Mouse (Mus musculus) bone marrow, adult 2 months (tissue): ENCODE measurements around the gene Tenm3.

Source experiments
- CTCF ChIP-seq: fragments of 200-500 bp; IDR thresholded peaks from 2 replicates; pipeline ENCODE4 v1.5.1; 2011; ENCODE audit warnings: low read length, control low read depth; ENCODE audit not compliant: control insufficient read depth, insufficient read depth
- POLR2A ChIP-seq: fragments of 200-500 bp; IDR thresholded peaks from 2 replicates; pipeline ENCODE4 v1.6.1; 2011; ENCODE audit warnings: low read depth, mild to moderate bottlenecking, control low read depth, low read length, borderline replicate concordance; ENCODE audit not compliant: control insufficient read depth

DNA sequence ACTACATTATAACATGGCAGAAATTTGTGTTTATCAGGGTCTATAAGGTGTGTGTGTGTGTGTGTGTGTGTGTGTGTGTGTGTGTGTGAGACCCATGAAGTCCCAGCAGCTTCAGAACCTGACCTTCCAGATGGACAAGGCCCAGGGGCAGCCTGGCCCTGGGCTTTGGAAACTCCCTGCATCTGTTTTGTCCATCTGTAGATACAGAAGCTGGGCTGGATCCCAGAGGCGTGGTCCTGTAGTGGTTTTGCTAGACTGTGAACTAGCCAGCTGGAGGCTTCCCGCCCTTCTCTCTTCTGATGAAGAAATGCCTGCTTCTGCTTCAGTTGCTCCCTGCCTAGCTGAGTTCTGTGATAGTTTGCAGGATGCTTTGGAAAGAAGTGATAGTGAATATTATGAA is 599.9 kb downstream of the Tenm3 start:
- TF ChIP-seq POLR2A (no peak), CTCF (no peak)
